Mouse (Mus musculus) liver, adult 2 months (tissue): ENCODE measurements around the gene Cnih3.

ENCODE experiments used
- CTCF ChIP-seq: fragments of 200-500 bp; IDR thresholded peaks from 2 replicates; pipeline ENCODE4 v1.5.1; 2011; ENCODE audit warnings: low read depth, low read length, control low read depth
- POLR2A ChIP-seq: fragments of 200-500 bp; IDR thresholded peaks from 2 replicates; pipeline ENCODE4 v1.6.1; 2011; ENCODE audit warnings: low read length, control low read depth; ENCODE audit not compliant: insufficient read depth; ENCODE audit errors: extremely low read depth

DNA sequence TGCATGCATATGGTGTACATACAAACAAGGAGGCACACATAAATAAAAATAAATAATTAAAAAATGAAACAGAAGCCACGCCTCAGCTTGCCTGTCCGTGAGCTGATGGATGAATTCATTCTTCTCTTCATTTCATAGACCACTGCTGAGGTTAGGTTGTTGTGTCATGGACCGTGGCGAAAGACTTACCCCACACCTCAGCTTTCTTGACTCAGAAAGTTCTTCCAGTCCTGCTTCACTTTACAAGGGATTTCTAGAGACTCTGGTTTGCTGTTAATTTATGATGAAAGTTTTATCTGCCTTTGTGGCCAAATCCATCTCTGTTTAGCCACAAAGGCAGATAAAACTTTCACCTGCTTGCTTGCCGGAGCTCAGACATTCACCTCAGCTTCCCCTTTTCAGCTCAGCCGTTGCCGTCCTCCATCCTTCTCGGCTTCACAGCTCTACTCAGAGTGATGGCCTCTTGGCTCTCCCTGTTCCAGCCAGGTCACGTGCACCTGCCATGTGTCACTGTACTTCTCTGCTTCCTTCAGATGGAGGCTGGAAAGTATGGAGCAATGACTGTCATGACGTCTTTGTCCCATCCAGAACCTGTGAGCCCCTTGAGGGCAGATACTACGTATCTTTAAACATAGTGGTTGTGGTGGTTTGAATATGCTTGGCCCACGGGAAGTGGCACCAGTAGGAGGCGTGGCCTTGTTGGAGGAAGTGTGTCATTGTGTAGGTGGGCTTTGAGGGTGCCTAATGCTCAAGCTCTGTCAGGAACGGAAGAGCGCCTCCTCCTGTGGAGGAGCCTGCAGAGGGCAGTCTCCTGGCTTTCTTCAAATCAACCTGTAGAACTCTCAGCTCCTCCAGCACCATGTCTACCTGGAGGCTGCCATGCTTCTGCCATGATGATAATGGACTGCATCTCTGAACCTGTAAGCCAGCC is 40.0 kb upstream of the Cnih3 start:
- TF ChIP-seq POLR2A, result no peak
- TF ChIP-seq CTCF, result no peak
